Mouse (Mus musculus) brain, embryonic 14.5 days (tissue): ENCODE measurements around the gene Klhdc7b. TPM values are rescaled to one million over a fixed set of nuclear protein-coding genes. Genes with fewer than 3 reads are reported as not detected.

ENCODE experiments used
- DNase-seq: peaks from one replicate; pipeline ENCODE4 v3.0.0-alpha.2; 2011; ENCODE audit warnings: low read depth
- CTCF ChIP-seq: fragments of 200-500 bp; IDR thresholded peaks from 2 replicates; pipeline ENCODE4 v1.5.1; 2012; ENCODE audit warnings: inconsistent platforms, mild to moderate bottlenecking, moderate library complexity, borderline replicate concordance; ENCODE audit not compliant: insufficient read depth, insufficient read length; ENCODE audit errors: extremely low read depth
- POLR2A ChIP-seq: fragments of 200-500 bp; IDR thresholded peaks from 2 replicates; pipeline ENCODE4 v1.6.1; 2012; ENCODE audit warnings: mild to moderate bottlenecking, inconsistent platforms, borderline replicate concordance; ENCODE audit not compliant: poor library complexity, insufficient read depth, insufficient read length, severe bottlenecking; ENCODE audit errors: extremely low read depth
- polyA plus RNA-seq: library from polyadenylated mRNA; depleted of rRNA; stranded (reverse); fragments of >200 nt; gene quantifications from 2 replicates; pipeline ENCODE4 v1.2.3, GENCODE M21; 2012

The Klhdc7b gene
- polyA plus RNA-seq, 1 experiment = not detected

DNA sequence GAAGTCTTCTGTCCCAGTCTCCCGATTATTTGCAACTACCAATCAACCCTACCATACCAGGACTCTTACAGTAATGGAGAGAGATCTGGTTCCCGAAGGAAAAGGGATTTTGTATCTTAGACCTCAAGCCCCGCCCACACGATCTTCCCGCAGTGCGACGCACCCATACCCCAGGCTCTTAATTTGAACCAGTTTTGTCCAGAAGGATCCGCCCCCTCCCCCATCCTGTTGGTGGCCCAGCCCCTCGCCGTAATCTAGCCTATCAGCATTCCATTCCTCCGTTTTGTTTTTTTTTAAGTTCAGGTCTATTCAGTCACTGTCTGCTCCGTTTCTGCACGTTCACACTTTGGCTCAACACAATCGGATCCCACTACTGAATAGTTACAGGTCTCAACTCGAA, 28.3 kb upstream of the Klhdc7b start:
- TF ChIP-seq POLR2A (no peak), CTCF (no peak)
- DNase-seq = peak; percentile 95

DNA sequence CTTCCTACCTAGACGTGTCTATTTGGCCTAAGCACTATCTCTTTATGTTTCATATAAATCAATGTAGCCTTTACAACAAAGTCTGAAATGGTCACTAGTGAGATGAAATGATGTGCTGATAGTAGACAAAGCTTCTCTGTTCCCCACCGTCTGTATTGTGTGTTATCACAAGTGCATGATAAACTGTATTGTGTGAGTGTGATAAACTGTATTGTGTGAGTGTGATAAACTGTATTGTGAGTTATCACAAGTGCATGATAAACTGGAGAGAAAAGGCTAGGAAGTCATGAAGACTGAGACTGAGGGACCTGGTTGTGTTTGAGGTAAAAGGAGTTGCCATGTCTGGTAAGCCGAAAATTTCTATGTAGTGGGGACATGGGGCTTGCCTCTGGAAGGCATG, 25.9 kb upstream of the Klhdc7b start:
- no peak for DNase-seq
- no peak for TF ChIP-seq POLR2A
- no peak for TF ChIP-seq CTCF

DNA sequence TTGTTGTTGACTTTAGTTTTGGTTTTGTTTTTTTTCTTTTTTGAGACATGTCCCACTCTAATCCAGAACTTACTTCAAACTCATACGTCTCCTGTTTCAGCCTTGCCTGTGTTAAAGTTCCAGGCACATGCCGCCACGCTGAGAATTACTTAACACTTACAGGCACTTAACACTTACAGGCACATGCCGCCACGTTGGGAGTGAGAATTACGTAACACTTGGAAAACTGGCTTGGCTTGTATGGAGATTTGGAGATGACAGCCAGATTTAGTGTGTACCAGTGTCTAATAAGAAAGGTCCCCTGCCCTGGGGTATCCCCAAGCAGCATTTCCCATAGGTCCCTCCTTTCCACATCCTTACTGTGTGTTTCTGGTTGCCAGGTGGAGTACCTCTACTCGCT, 21.7 kb upstream of the Klhdc7b start:
- DNase-seq = no peak
- TF ChIP-seq CTCF (no peak), POLR2A (no peak)

DNA sequence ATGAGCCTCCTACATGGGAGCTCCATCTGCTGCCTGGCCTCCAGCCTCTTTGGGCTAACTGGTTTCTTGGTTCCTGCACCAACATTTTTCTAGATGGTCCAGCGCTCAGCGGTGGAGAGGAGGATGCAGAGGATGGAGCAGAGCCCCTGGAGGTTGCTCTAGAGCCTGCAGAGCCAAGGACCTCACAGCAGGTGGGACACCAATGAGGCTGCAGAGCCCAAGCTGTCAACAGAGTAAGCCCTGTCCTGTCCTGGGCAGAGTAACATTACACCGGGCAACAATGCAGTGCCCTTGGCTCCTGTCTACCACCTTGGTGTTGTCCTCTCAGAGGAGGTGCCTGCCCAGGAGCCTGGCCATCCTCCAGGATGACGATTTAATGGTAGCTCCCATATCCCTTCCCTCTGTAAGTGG, 19.6 kb upstream of the Klhdc7b start:
- no peak for DNase-seq
- TF ChIP-seq POLR2A (no peak), CTCF (no peak)

DNA sequence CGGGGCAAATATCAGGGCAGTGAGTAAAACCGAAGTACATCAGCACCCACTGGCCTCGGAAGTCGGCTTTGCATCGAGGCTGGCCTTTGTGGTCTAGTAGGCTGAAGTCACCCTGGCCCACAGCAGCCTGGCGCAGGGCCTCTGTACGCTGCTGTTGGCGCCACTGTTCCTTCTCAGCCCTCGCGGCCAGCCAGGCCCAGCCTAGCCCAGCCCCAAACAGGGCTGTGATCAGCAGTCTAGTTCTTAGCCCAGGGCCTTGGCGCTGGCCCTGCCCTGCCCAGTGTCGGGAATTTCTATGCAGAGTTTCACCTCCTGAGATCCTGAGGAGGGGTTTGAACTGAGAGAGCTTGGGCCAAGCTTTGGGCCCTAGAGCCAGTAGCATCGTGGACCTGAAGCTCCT, 12.6 kb upstream of the Klhdc7b start:
- TF ChIP-seq POLR2A (no peak), CTCF (no peak)
- DNase-seq = peak; percentile 11

DNA sequence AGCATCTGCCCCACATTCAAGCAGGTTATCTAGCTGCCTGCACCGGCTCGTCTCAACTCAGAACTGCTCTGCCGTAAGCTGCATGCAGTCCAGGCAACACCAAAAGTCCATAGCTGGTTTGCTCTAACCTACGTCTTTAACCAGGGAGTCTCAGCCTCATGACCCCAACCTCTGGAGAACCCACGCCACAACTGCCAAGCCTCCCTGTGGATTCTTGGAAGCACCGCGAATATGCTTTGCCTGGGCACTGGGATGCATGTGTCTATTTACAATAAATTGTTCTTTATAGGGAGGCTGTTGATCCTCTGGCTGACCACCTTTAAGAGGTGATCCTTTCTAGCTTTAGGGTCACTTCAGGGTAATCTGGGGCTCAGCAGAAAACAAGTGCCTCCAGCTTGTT, 12.2 kb upstream of the Klhdc7b start:
- TF ChIP-seq CTCF (no peak), POLR2A (no peak)
- no peak for DNase-seq

DNA sequence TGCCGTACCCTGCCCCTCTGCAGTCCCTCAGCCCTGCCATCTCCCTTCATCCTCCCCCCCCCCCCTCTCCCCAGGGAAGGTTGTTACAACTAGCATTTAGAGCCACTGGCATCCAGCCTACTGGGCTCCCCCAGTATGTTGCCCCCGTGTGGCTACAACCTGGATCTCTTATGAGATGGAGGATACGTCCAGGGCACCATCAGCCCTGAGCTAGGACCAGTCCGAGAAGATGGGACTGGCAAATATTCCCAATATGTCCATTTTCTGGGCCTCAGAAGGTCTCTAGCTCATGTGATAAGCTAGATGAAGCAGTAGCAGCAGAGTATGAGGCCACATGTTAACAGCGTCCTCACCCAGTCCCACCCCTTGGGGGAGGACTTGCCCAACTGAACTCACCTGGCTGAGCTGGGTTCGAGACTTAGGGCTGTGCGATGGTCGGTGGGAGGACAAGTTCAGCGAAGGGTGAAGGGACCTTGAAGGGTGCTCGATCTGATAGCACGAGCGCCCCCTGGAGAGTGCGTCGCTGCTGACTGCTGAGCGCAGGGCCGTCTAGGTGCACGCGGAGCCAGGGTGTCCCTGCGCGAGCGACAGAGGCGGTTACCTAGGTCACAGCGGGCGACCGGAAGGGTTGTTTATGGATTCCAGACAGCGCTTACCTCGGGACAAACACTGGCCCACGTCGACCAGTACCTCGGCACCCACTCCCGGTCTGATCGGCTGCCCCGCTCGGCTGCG, 11.5 kb upstream of the Klhdc7b start:
- TF ChIP-seq CTCF = peak; percentile 54
- TF ChIP-seq POLR2A = no peak
- peak; percentile 87 for DNase-seq

DNA sequence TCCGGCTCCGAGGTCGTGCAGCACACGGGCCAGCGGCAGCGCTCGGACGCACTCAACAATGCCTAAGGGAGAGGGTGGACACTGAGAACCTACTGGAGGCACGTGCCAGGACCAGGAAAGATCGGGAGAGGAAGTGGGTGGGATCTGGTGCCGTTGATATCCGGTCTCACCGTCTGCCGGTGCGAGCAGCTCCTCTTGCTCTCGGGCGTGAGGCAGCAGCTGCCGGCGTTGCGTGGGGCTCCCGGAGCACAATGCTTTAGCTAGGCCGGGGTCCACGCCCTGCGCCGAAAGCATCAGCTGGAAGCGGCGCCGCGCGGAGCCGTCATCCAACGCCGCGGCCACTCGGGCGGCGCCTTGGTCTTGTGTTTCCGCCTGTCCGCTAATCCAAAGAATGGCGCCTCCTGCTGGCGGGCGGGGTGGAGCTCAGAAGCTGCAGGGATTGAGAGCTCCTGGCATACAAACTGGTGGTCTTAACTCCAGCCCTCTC, 10.9 kb upstream of the Klhdc7b start, which contains the start of gene Sco2:
Gene Sco2, minus strand, starts transcription at position 85 of the 487 bp plus-strand sequence.
- peak; percentile 96 for DNase-seq
- TF ChIP-seq CTCF (peak; percentile 96), POLR2A (peak; percentile 62; the same call in 1 of the 2 replicates)

DNA sequence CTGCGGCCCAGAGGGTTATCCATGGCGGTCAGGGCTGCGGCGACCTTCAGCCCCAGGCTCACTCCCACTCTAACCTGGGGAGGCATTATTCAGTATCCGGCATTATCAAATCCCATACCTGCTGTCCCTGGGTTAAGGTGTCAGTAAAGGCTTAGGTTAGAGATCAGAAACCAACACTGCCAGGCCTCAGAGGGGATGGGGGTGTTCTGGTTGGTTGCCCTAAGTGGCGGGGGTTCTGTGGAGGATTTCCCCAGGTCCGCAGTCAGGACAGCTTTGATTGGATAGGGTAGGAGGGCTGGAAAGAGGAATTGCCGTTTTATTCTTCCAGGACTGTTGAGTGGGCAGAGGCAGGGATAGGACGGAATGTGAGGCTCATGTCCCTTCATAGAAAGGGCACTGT, 10.4 kb upstream of the Klhdc7b start:
- no peak for DNase-seq
- TF ChIP-seq POLR2A (no peak), CTCF (no peak)

DNA sequence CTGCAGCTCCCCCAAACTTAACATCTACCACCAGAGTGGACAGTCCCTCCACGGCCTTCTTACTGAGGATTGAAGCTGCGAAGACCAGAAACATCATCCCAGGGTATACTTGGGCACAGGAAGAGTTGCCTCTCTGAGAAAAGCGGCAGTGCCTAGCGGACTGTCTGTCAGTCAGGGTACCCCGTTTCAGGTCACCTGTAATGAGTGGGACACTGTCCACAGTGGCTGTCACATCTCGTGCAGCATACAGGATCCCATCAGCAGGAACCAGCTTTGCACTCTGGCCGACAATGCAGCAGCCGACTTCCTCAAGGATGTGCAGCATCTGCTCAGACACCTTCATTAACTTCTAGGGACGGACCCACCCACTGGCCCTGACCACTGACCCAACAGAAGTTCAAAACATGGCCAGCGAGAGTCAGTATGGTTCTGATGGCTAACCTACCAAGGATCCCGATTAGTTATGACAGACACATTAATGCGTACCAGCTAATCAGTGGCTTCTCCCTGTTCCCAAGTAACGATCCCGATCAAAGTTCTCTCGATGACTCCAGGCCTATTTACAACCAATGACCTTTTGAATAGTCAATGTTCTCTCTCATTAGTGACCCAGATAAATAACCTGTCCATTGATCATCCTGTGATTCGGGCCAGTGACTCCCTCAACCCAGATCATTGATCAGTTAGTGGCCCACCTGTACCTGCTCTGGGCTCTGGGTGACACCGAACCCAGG, 9.7 kb upstream of the Klhdc7b start:
- DNase-seq = no peak
- TF ChIP-seq CTCF (no peak), POLR2A (no peak)

DNA sequence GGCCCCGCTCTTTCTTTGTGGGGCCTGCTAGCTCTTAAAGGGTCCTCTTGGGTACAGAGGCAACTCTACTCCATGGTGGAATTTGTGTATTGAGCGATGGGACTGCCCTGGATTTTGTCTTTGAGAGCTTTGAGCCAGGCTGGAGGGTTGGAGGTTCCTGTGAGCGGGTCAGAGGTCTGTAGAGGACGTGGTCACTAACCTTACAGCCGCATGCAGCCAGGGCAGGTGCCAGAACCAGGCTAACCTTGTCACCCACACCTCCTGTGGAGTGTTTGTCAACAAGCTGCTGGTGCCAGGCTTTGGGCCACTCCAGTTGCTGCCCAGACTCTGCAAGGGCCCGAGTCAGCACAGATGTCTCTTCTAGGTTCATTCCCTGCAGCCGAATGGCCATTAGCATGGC, 8.7 kb upstream of the Klhdc7b start:
- no peak for DNase-seq
- no peak for TF ChIP-seq CTCF
- no peak for TF ChIP-seq POLR2A

DNA sequence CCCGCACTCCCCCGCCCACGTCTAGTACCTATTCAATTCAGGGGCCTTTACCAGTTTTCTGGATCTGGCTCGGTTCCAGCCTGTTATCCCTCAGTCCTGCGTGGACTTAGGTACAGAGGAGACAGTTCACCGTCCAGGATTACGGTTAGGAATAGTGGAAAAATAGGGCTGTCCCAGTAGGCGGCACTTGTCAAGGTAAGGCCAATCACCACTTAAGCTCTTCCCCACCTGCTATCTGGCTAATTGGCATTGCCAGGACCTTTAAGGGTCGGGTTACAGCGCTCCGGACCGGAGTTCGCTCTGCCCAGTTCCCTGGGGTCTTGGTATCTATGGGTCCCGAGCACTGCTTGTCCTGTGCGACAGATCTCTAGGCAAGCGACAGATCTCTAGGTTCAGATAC, 7.8 kb upstream of the Klhdc7b start, which contains the start of gene Tymp:
Gene Tymp, minus strand, starts transcription at position 83 of the 400 bp plus-strand sequence.
- DNase-seq = no peak
- no peak for TF ChIP-seq CTCF
- TF ChIP-seq POLR2A = no peak

DNA sequence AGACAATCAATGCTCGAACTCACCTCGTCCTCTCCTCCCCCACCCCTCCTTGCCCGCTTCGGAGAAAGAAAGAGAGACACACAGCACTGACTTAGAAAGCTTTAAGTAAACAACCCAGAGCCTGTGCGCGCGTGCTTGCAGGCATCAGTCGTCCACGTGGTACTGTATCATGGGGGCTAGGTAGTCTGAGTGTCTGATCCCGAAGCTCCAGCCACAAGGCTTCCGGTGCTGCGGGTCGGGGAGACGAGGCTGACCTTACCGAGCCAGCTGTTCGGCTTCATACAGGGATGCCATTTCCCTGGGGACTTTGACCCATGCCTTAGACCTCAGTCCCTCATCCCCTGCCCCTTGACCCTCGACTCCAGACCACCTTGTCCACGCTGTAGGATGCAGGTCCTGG, 7.4 kb upstream of the Klhdc7b start:
- no peak for TF ChIP-seq CTCF
- no peak for DNase-seq
